Mouse (Mus musculus) MEL (cell line): ENCODE data around the gene Ten1.

ENCODE experiments used
- CTCF ChIP-seq, 3 experiments: IDR thresholded peaks in 2 of 3; conservative IDR thresholded peaks in 1 of 3; 2 replicates each; pipeline ENCODE4 v1.5.1; 2011 to 2012; ENCODE audit warnings: low read length in 3 of 3, low read depth in 2 of 3, mild to moderate bottlenecking in 2 of 3, improper control_type of control experiment in 1 of 3, inconsistent platforms in 1 of 3, mixed read lengths in 1 of 3, moderate library complexity in 1 of 3; ENCODE audit not compliant: control insufficient read depth in 1 of 3, insufficient read depth in 1 of 3, poor library complexity in 1 of 3, severe bottlenecking in 1 of 3
- EP300 ChIP-seq, 2 experiments: IDR thresholded peaks; 2 replicates each; pipeline ENCODE4 v1.6.1; 2011; ENCODE audit warnings: improper control_type of control experiment in 2 of 2, low read length in 2 of 2, low read depth in 1 of 2, mild to moderate bottlenecking in 1 of 2
- GATA1 ChIP-seq: IDR thresholded peaks from 2 replicates; pipeline ENCODE4 v1.6.1; 2011; ENCODE audit warnings: low read depth, low read length, improper control_type of control experiment
- MAX ChIP-seq: IDR thresholded peaks from 2 replicates; pipeline ENCODE4 v1.6.1; 2011; ENCODE audit warnings: low read length, improper control_type of control experiment
- RAD21 ChIP-seq: IDR thresholded peaks from 2 replicates; pipeline ENCODE4 v1.6.1; 2011; ENCODE audit warnings: mild to moderate bottlenecking, low read depth, low read length, improper control_type of control experiment

DNA sequence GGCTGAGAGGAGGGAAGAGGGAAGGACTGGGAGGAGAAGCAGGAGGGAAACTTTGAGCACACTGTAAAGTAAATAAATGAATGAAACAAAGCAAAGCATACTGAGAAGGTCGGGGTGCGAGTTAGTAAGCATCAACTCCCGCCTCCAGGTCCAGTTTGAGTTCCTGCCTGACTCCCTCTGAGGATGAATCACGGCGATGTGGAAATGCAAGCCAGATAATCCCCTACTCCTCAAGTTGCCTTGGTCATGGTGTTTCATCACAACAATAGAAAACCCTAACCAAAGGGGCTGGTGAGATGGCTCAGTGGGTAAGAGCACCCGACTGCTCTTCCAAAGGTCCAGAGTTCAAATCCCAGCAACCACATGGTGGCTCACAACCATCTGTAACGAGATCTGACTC is 22.6 kb upstream of the Ten1 start:
- TF ChIP-seq GATA1 (no peak), CTCF (IDR thresholded peaks at IDR 0.05 in 2 of 3, conservative IDR thresholded peaks at IDR 0.05 in 1 of 3; ENCODE audit: control insufficient read depth in 1 of 3, insufficient read depth in 1 of 3, low read depth in 2 of 3, low read length in 3 of 3, poor library complexity in 1 of 3, severe bottlenecking in 1 of 3) (no peak), MAX (no peak), RAD21 (no peak), EP300 (IDR thresholded peaks at IDR 0.05; ENCODE audit: low read depth in 1 of 2, low read length in 2 of 2) (no peak)
